ENCODE assay signal across 8 mouse cellular contexts in the genomic region with DNA sequence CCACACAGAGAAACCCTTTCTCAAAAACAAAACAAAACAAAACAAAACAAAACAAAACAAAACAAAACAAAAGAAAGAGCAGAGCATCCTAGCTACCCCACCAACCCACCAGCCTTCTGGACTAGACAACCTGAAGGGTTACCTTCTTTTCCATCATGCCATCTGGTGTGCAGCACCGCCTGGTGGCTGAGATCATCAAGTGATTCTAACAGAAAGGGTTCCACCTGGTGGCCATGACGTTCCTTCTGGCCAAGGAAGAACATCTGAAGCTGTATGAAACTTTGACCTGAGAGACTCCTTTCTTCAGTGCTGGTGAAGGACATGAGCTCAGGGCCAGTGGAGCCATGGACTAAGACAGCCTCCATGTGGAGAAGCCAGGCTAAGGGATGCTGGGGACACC. TPM values are rescaled to one million over a fixed set of nuclear protein-coding genes. Genes with fewer than 3 reads are reported as not detected.
A peak's percentile ranks its signal among the peaks of the same experiment; 100 is the strongest.
DNase-seq lines count a peak whose midpoint lies in the region; ATAC-seq and TF ChIP-seq lines count a peak whose summit lies in the region.

No protein-coding gene starts in this region.

- WGBS in liver, embryonic 11.5 days: 2% methylated on average over 2 of the region's 2 CpGs

- no peak for DNase-seq in testis, postnatal 14 days (ENCODE audit: low spot score)
- peak; percentile 83 for DNase-seq in adrenal gland, postnatal 14 days
- peak; percentile 41 for DNase-seq in embryo, embryonic 11.5 days (ENCODE audit: low read depth, low spot score)
- peak; percentile 86 for DNase-seq in induced T-regulatory cell, adult 2 months (ENCODE audit: low read depth)
- DNase-seq in liver, embryonic 11.5 days (ENCODE audit: low spot score): peak; percentile 41
- DNase-seq in retina, postnatal 7 days (ENCODE audit: low read depth, low spot score): peak; percentile 39
- DNase-seq in urinary bladder, postnatal 14 days (ENCODE audit: low spot score): peak; percentile 80

- H3K9ac ChIP-seq in liver, embryonic 11.5 days (ENCODE audit: low read depth, low read length): no peak overlapping the region

- H3K27ac ChIP-seq in testis, adult 2 months (ENCODE audit: control insufficient read depth, insufficient read depth, low read depth, low read length): no peak overlapping the region
- H3K27ac ChIP-seq in liver, embryonic 11.5 days (ENCODE audit: low read depth, low read length): no peak overlapping the region

- H3K4me3 ChIP-seq in testis, adult 2 months (ENCODE audit: control insufficient read depth, low read depth, low read length): no peak overlapping the region
- H3K4me3 ChIP-seq in liver, embryonic 11.5 days (ENCODE audit: low read depth, low read length): no peak overlapping the region

- TF ChIP-seq CTCF in testis, adult 2 months (IDR thresholded peaks at IDR 0.05; ENCODE audit: control insufficient read depth, insufficient read depth, insufficient replicate concordance, low read depth, low read length): peak; percentile 66; the same call in 1 of the 2 replicates

- no peak overlapping the region for H3K4me2 ChIP-seq in liver, embryonic 11.5 days

- no peaks in the 10 kb centered on the region for H3K27me3 ChIP-seq in testis, adult 2 months (ENCODE audit: control insufficient read depth, insufficient read depth, low read length)
- H3K27me3 ChIP-seq in liver, embryonic 11.5 days (replicated peaks; ENCODE audit: control insufficient read depth, insufficient read depth, low read length): no peaks in the 10 kb centered on the region

- no peak for ATAC-seq in liver, embryonic 11.5 days (replicated peaks; ENCODE audit: low FRiP score)

- no peaks in the 10 kb centered on the region for H3K4me1 ChIP-seq in testis, adult 2 months (ENCODE audit: control insufficient read depth, insufficient read depth, low read length)
- H3K4me1 ChIP-seq in liver, embryonic 11.5 days (replicated peaks; ENCODE audit: control insufficient read depth, insufficient read depth, low read length): no peaks in the 10 kb centered on the region

- H3K36me3 ChIP-seq in testis, adult 2 months (ENCODE audit: control insufficient read depth, insufficient read depth, low read length): no peaks in the 10 kb centered on the region
- H3K36me3 ChIP-seq in liver, embryonic 11.5 days (ENCODE audit: control insufficient read depth, insufficient read depth, low read length): no peaks in the 10 kb centered on the region

- H3K9me3 ChIP-seq in liver, embryonic 11.5 days (ENCODE audit: control insufficient read depth, low read length): no peaks in the 10 kb centered on the region

- TF ChIP-seq POLR2A in testis, adult 2 months (IDR thresholded peaks at IDR 0.05; ENCODE audit: control insufficient read depth, low read depth, low read length): no peak

RNA-seq across cellular contexts. Expression of a gene that starts 19.0 kb away (rescaled TPM):
- 7.2 and 9.0 TPM in 2 replicates for polyA plus RNA-seq in testis, adult 2 months (2012; rRNA removed)
- 12.0 and 17.0 TPM in 2 replicates for total RNA-seq in adrenal gland, postnatal 14 days (2021)
- 4.6 and 5.4 TPM in 2 replicates for polyA plus RNA-seq in liver, embryonic 11.5 days (2014; fragmentation: Nextera tagmentation; extraction: Ambion mirVana)
